Mouse (Mus musculus) hindbrain, postnatal 0 days (tissue): ENCODE results near the gene Sugct. TPM values are rescaled to one million over a fixed set of nuclear protein-coding genes. Genes with fewer than 3 reads are reported as not detected.

Experiments used
- ATAC-seq: fragments of 200-750 bp; cut with Nextera tagmentation; 2 replicates; pipeline ENCODE4 v1.8.0; 2017; ENCODE audit warnings: mild to moderate bottlenecking, moderate TSS enrichment, moderate library complexity
- DNase-seq: peaks from one replicate; pipeline ENCODE4 v3.0.0-alpha.2; 2015; ENCODE audit warnings: low spot score
- H3K27ac ChIP-seq: fragments of 300-500 bp; sonication (generic); 2 replicates; pipeline ENCODE4 v1.5.1; 2014; ENCODE audit warnings: mild to moderate bottlenecking
- H3K27me3 ChIP-seq: fragments of 300-500 bp; sonication (generic); 2 replicates; pipeline ENCODE4 v1.6.1; 2014; ENCODE audit warnings: low read length, mixed read lengths; ENCODE audit not compliant: insufficient read depth
- H3K36me3 ChIP-seq: fragments of 300-500 bp; sonication (generic); 2 replicates; pipeline ENCODE4 v1.6.1; 2014; ENCODE audit warnings: low read length, mixed read lengths; ENCODE audit not compliant: insufficient read depth
- H3K4me1 ChIP-seq: fragments of 300-500 bp; sonication (generic); 2 replicates; pipeline ENCODE4 v1.6.1; 2014; ENCODE audit warnings: antibody characterized with exemption, low read length, mixed read lengths; ENCODE audit not compliant: insufficient read depth
- H3K4me2 ChIP-seq: fragments of 300-500 bp; sonication (generic); 2 replicates; pipeline ENCODE4 v1.6.1; 2014; ENCODE audit warnings: low read depth, mild to moderate bottlenecking, low read length, moderate library complexity, mixed read lengths
- H3K4me3 ChIP-seq: fragments of 300-500 bp; sonication (generic); 2 replicates; pipeline ENCODE4 v1.5.1; 2014; ENCODE audit warnings: low read length
- H3K9ac ChIP-seq: fragments of 300-500 bp; sonication (generic); replicated peaks from 2 replicates; pipeline ENCODE4 v1.6.1; 2014; ENCODE audit warnings: mild to moderate bottlenecking, low read length, moderate library complexity, mixed read lengths
- H3K9me3 ChIP-seq: fragments of 300-500 bp; sonication (generic); 2 replicates; pipeline ENCODE4 v1.6.1; 2016; ENCODE audit warnings: low read length, mixed read lengths
- CTCF ChIP-seq: IDR thresholded peaks from 2 replicates; pipeline ENCODE4 v1.5.1; 2016; ENCODE audit warnings: antibody characterized with exemption, control low read depth, low read depth
- WGBS: fragments of 180-500 bp; shearing (Covaris S2); extraction: QIAGEN DNeasy Blood & Tissue Kit; methylation state at CpG from one replicate; pipeline ENCODE4 v1.1.7; 2014; 5-methylcytosine and 5-hydroxymethylcytosine counted together
- polyA plus RNA-seq: library from polyadenylated mRNA; unstranded; fragments of >200 nt; fragmentation: Nextera tagmentation; extraction: Ambion mirVana; gene quantifications from 2 replicates; pipeline ENCODE4 v1.2.1, GENCODE M21; 2015
- total RNA-seq: library from RNA; depleted of rRNA; stranded (reverse); fragments of >200 nt; gene quantifications from 2 replicates; pipeline ENCODE4 v1.2.3, GENCODE M21; 2014

Sugct gene
- total and polyA plus RNA-seq, 2 experiments from 2014 or later = 1.8 to 4.4 TPM

GRCm38 (mm10) chr13:16933600-16933999, 761.8 kb downstream of the Sugct start:
- ATAC-seq = no peak

GRCm38 (mm10) chr13:16921305-16921704, 774.0 kb downstream of the Sugct start:
- DNase-seq (no peak), ATAC-seq (no peak)
- no peak overlapping the region for H3K9ac ChIP-seq
- H3K4me1 ChIP-seq = no peaks in the 10 kb centered on the region
- H3K9me3 ChIP-seq = no peaks in the 10 kb centered on the region
- H3K4me2 ChIP-seq = no peak overlapping the region
- TF ChIP-seq CTCF = no peak
- WGBS = 39% methylated on average over 4 of the region's 4 CpGs
- H3K36me3 ChIP-seq = no peaks in the 10 kb centered on the region
- H3K4me3 ChIP-seq = no peak overlapping the region
- no peaks in the 10 kb centered on the region for H3K27me3 ChIP-seq
- H3K27ac ChIP-seq = no peak overlapping the region

More at GRCm38 (mm10) chr13:16933600-16933999, 761.8 kb downstream of the Sugct start:
- Histone ChIP-seq H3K4me3 (no peak overlapping the region), H3K27me3 (no peaks in the 10 kb centered on the region), H3K4me2 (no peak overlapping the region), H3K9me3 (no peaks in the 10 kb centered on the region), H3K27ac (no peak overlapping the region), H3K9ac (no peak overlapping the region), H3K36me3 (no peaks in the 10 kb centered on the region), H3K4me1 (no peaks in the 10 kb centered on the region)
- no peak for TF ChIP-seq CTCF
- WGBS = 68% methylated on average over 4 of the region's 4 CpGs
- no peak for DNase-seq

GRCm38 (mm10) chr13:16915697-16916096, 779.7 kb downstream of the Sugct start:
- H3K9me3 ChIP-seq = no peaks in the 10 kb centered on the region
- no peak for DNase-seq
- TF ChIP-seq CTCF = no peak

GRCm38 (mm10) chr13:16912214-16912613, 783.1 kb downstream of the Sugct start:
- no peak overlapping the region for H3K27ac ChIP-seq
- no peaks in the 10 kb centered on the region for H3K36me3 ChIP-seq
- DNase-seq = no peak
- no peaks in the 10 kb centered on the region for H3K4me1 ChIP-seq
- H3K27me3 ChIP-seq = no peaks in the 10 kb centered on the region
- H3K9ac ChIP-seq = no peak overlapping the region
- no peak for TF ChIP-seq CTCF
- no peak overlapping the region for H3K4me3 ChIP-seq
- no peak overlapping the region for H3K4me2 ChIP-seq
- ATAC-seq = no peak
- no peaks in the 10 kb centered on the region for H3K9me3 ChIP-seq

More at GRCm38 (mm10) chr13:16915697-16916096, 779.7 kb downstream of the Sugct start:
- Histone ChIP-seq H3K27me3 (no peaks in the 10 kb centered on the region), H3K9ac (no peak overlapping the region), H3K4me3 (no peak overlapping the region), H3K36me3 (no peaks in the 10 kb centered on the region), H3K27ac (no peak overlapping the region), H3K4me1 (no peaks in the 10 kb centered on the region), H3K4me2 (no peak overlapping the region)
- ATAC-seq = no peak

DNA sequence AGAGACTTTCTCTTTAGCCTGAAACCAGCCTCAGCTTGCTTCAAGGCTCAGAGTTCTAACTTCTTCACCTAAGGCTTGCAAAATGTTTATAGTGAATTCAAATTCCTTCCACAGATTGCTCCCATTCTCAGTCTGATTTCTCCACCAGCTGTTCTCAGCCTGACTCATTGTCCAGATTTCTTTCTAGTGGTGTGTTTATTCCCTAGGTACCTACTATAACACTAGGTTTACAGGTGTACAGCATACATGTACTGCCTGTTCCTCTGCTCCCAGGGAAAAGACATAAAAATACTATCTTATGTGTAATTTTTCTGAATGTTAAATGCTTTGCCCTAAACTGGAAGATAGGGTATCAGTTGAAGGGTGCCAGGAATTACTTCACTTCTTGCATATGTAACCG, 788.4 kb downstream of the Sugct start:
- H3K9me3 ChIP-seq = no peaks in the 10 kb centered on the region
- no peak overlapping the region for H3K27ac ChIP-seq
- TF ChIP-seq CTCF = no peak
- no peak for DNase-seq
- no peak for ATAC-seq
- no peak overlapping the region for H3K4me3 ChIP-seq
- H3K4me2 ChIP-seq = no peak overlapping the region
- H3K9ac ChIP-seq = no peak overlapping the region
- H3K36me3 ChIP-seq = no peaks in the 10 kb centered on the region
- WGBS = 92% methylated on average over 1 of the region's 1 CpGs
- H3K27me3 ChIP-seq = no peaks in the 10 kb centered on the region
- no peaks in the 10 kb centered on the region for H3K4me1 ChIP-seq

GRCm38 (mm10) chr13:16901424-16901823, 793.9 kb downstream of the Sugct start:
- Histone ChIP-seq H3K4me1 (no peaks in the 10 kb centered on the region), H3K27ac (no peak overlapping the region), H3K9ac (no peak overlapping the region), H3K9me3 (no peaks in the 10 kb centered on the region), H3K4me2 (no peak overlapping the region), H3K27me3 (no peaks in the 10 kb centered on the region), H3K36me3 (no peaks in the 10 kb centered on the region), H3K4me3 (no peak overlapping the region)
- ATAC-seq (no peak), DNase-seq (no peak)
- 90% methylated on average over 4 of the region's 4 CpGs for WGBS
- TF ChIP-seq CTCF = no peak

- no peaks in the 10 kb centered on the region for H3K4me1 ChIP-seq
- ATAC-seq (no peak), DNase-seq (no peak)
- H3K4me3 ChIP-seq = no peak overlapping the region
- no peaks in the 10 kb centered on the region for H3K36me3 ChIP-seq
- no peak overlapping the region for H3K4me2 ChIP-seq
- H3K9me3 ChIP-seq = no peaks in the 10 kb centered on the region
- no peaks in the 10 kb centered on the region for H3K27me3 ChIP-seq
- TF ChIP-seq CTCF = no peak
- no peak overlapping the region for H3K9ac ChIP-seq
- H3K27ac ChIP-seq = no peak overlapping the region
These were observed 797.1 kb downstream of the Sugct start for GRCm38 (mm10) chr13:16898084-16898792.
